Mouse (Mus musculus): Measurements from ENCODE around the gene Vmn2r33. TPM values are rescaled to one million over a fixed set of nuclear protein-coding genes. Genes with fewer than 3 reads are reported as not detected.

Vmn2r33 gene
- polyA plus RNA-seq (2017; shearing (Covaris generic)): under 1 TPM in 1 of 2 experiments, not detected in 1; 0.53 TPM

DNA sequence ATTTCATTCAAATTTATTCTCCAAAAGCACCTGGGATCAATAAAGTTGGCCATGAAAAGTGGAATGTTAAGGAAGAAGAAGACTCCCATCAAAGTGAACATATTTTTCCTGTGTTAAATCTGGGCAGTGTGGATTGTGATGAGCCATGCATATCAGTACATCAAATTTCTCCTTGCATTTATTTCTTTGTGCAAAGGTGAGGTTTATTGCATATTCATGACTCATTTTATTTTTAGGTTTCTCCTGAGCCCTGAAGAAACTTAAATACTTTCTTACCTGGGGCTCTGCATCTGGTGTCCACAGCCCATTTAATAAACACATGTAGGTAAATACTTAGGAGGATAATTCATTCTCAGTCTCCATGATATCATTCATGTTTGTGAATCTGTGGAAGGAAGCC is at the start of gene Vmn2r33:
Gene Vmn2r33 (minus strand): TSS at position 101 of the 400 bp plus-strand sequence.

Other genes starting within 250 kb of the Vmn2r33 start
- under 1 TPM in 1 of 2 experiments, not detected in 1; 0.06 TPM for gene Vmn2r30, start 229.2 kb downstream of the Vmn2r33 start, polyA plus RNA-seq (2017; shearing (Covaris generic))
- not detected for gene Gm45783, start 192.2 kb downstream of the Vmn2r33 start, polyA plus RNA-seq (2017; shearing (Covaris generic))
- under 1 TPM; 0.24 to 0.95 TPM for gene Vmn2r31, start 167.1 kb downstream of the Vmn2r33 start, polyA plus RNA-seq (2017; shearing (Covaris generic))
- gene Vmn2r32, start 86.8 kb downstream of the Vmn2r33 start, polyA plus RNA-seq (2017; shearing (Covaris generic)): under 1 TPM; 0.05 to 0.15 TPM
- gene Vmn2r34, start 122.7 kb upstream of the Vmn2r33 start, polyA plus RNA-seq (2017; shearing (Covaris generic)): under 1 TPM in 1 of 2 experiments, not detected in 1; 0.18 TPM